Mouse (Mus musculus) liver, embryonic 14.5 days (tissue): ENCODE results near the gene Mvb12a. TPM values are rescaled to one million over a fixed set of nuclear protein-coding genes. Genes with fewer than 3 reads are reported as not detected.
A peak's percentile ranks its signal among the peaks of the same experiment; 100 is the strongest.

ENCODE experiments used
- ATAC-seq: fragments of 200-750 bp; cut with Nextera tagmentation; 2 replicates; pipeline ENCODE4 v1.8.0; 2017; ENCODE audit warnings: moderate number of reproducible peaks, mild to moderate bottlenecking, moderate library complexity; ENCODE audit not compliant: insufficient read depth
- DNase-seq, 3 experiments: peaks; one replicate each; pipeline ENCODE4 v3.0.0-alpha.2; 2012 to 2013; ENCODE audit warnings: low read depth in 3 of 3, low spot score in 3 of 3
- H3K27ac ChIP-seq: fragments of 300-500 bp; sonication (generic); 2 replicates; pipeline ENCODE4 v1.5.1; 2014; ENCODE audit warnings: moderate library complexity, mild to moderate bottlenecking, control low read depth, inconsistent platforms
- H3K27me3 ChIP-seq: fragments of 300-500 bp; sonication (generic); 2 replicates; pipeline ENCODE4 v1.6.1; 2014; ENCODE audit warnings: mild to moderate bottlenecking, low read length, moderate library complexity; ENCODE audit not compliant: control insufficient read depth, insufficient read depth
- H3K36me3 ChIP-seq: fragments of 300-500 bp; sonication (generic); replicated peaks from 2 replicates; pipeline ENCODE4 v1.6.1; 2014; ENCODE audit warnings: low read depth; ENCODE audit not compliant: control insufficient read depth, insufficient read depth
- H3K4me1 ChIP-seq, 2 experiments: fragments of 200-500 bp in 1 of 2; fragments of 300-500 bp in 1 of 2; sonication (generic) in 1 of 2; replicated peaks; 2 replicates each; pipeline ENCODE4 v1.6.1; 2012 to 2014; ENCODE audit warnings: antibody characterized with exemption in 1 of 2, inconsistent platforms in 1 of 2, low read length in 1 of 2; ENCODE audit not compliant: control insufficient read depth in 2 of 2, insufficient read depth in 2 of 2
- H3K4me2 ChIP-seq: fragments of 300-500 bp; sonication (generic); 2 replicates; pipeline ENCODE4 v1.6.1; 2014; ENCODE audit warnings: low read depth, mild to moderate bottlenecking, control low read depth, moderate library complexity
- H3K4me3 ChIP-seq, 2 experiments: fragments of 200-500 bp in 1 of 2; fragments of 300-500 bp in 1 of 2; sonication (generic) in 1 of 2; 2 replicates each; pipeline ENCODE4 v1.5.1; 2012 to 2014; ENCODE audit warnings: low read depth in 2 of 2, low read length in 2 of 2, mild to moderate bottlenecking in 2 of 2, control low read depth in 1 of 2, inconsistent platforms in 1 of 2, moderate library complexity in 1 of 2; ENCODE audit not compliant: insufficient read depth in 1 of 2
- H3K9ac ChIP-seq: fragments of 300-500 bp; sonication (generic); replicated peaks from 2 replicates; pipeline ENCODE4 v1.6.1; 2014; ENCODE audit warnings: mild to moderate bottlenecking, control low read depth, moderate library complexity
- H3K9me3 ChIP-seq: fragments of 300-500 bp; sonication (generic); 2 replicates; pipeline ENCODE4 v1.6.1; 2016; ENCODE audit warnings: low read length, mixed read lengths; ENCODE audit not compliant: control insufficient read depth
- CTCF ChIP-seq: IDR thresholded peaks from 2 replicates; pipeline ENCODE4 v1.5.1; 2016; ENCODE audit warnings: antibody characterized with exemption, low read depth, control low read depth
- EP300 ChIP-seq: IDR thresholded peaks from 2 replicates; pipeline ENCODE4 v1.6.1; 2016; ENCODE audit warnings: antibody characterized with exemption, low read depth
- WGBS: fragments of 180-500 bp; shearing (Covaris S2); extraction: QIAGEN DNeasy Blood & Tissue Kit; methylation state at CpG from one replicate; pipeline ENCODE4 v1.1.7; 2014; ENCODE audit not compliant: insufficient replicate concordance; 5-methylcytosine and 5-hydroxymethylcytosine counted together
- polyA plus RNA-seq, 2 experiments: library from polyadenylated mRNA; depleted of rRNA in 1 of 2; stranded (reverse) in 1 of 2; unstranded in 1 of 2; fragments of >200 nt; fragmentation: Nextera tagmentation in 1 of 2; extraction: Ambion mirVana in 1 of 2; gene quantifications; 2 replicates each; pipeline versions ENCODE4 v1.2.1 to v1.2.3; 2012 to 2014

Gene Mvb12a
- polyA plus RNA-seq, 2 experiments = 25.6 to 31.1 TPM

- no peak overlapping the region for H3K9ac ChIP-seq
- no peak overlapping the region for H3K4me3 ChIP-seq
Measured at GRCm38 (mm10) chr8:71497881-71498501, 44.7 kb upstream of the Mvb12a start.

GRCm38 (mm10) chr8:71498816-71499690 is 43.7 kb upstream of the Mvb12a start:
- no peak for TF ChIP-seq CTCF
- TF ChIP-seq EP300 = no peak
- ATAC-seq (peak; percentile 31; the same call in 1 of the 2 replicates), DNase-seq (no peak)
- no peak overlapping the region for H3K27ac ChIP-seq
- H3K4me3 ChIP-seq = no peak overlapping the region
- no peak overlapping the region for H3K9ac ChIP-seq
- no peaks in the 10 kb centered on the region for H3K27me3 ChIP-seq
- no peaks in the 10 kb centered on the region for H3K9me3 ChIP-seq
- H3K4me1 ChIP-seq = peaks cover 0 to 2% of the 10 kb centered on the region in 2 experiments; a peak in 1 of 4 replicates
- H3K4me2 ChIP-seq = no peak overlapping the region
- no peaks in the 10 kb centered on the region for H3K36me3 ChIP-seq
- WGBS = 38% methylated on average over 15 of the region's 16 CpGs

More at GRCm38 (mm10) chr8:71497881-71498501, 44.7 kb upstream of the Mvb12a start:
- no peaks in the 10 kb centered on the region; the same call in 1 of the 2 replicates for H3K36me3 ChIP-seq
- ATAC-seq (no peak), DNase-seq (no peak)
- H3K4me2 ChIP-seq = no peak overlapping the region
- no peak overlapping the region for H3K27ac ChIP-seq
- no peaks in the 10 kb centered on the region for H3K27me3 ChIP-seq
- TF ChIP-seq EP300 (no peak), CTCF (no peak)
- H3K4me1 ChIP-seq = peaks cover 0 to 2% of the 10 kb centered on the region in 2 experiments; a peak in 1 of 4 replicates
- 51% methylated on average over 15 of the region's 15 CpGs for WGBS
- no peaks in the 10 kb centered on the region for H3K9me3 ChIP-seq

GRCm38 (mm10) chr8:71504349-71504748 is 38.4 kb upstream of the Mvb12a start:
- Histone ChIP-seq H3K4me1 (no peaks in the 10 kb centered on the region; a peak in 1 of 4 replicates), H3K9ac (no peak overlapping the region), H3K4me3 (no peak overlapping the region), H3K36me3 (no peaks in the 10 kb centered on the region), H3K4me2 (no peak overlapping the region), H3K27me3 (peaks cover 25% of the 10 kb centered on the region), H3K9me3 (no peaks in the 10 kb centered on the region), H3K27ac (no peak overlapping the region)
- DNase-seq = no peak
- no peak for ATAC-seq
- 84% methylated on average over 4 of the region's 4 CpGs for WGBS
- TF ChIP-seq EP300 = no peak
- TF ChIP-seq CTCF = no peak

GRCm38 (mm10) chr8:71505326-71505725 is 37.4 kb upstream of the Mvb12a start:
- DNase-seq = no peak
- Histone ChIP-seq H3K27me3 (peaks cover 25% of the 10 kb centered on the region), H3K36me3 (no peaks in the 10 kb centered on the region), H3K9ac (no peak overlapping the region), H3K9me3 (no peaks in the 10 kb centered on the region), H3K4me1 (no peaks in the 10 kb centered on the region), H3K27ac (no peak overlapping the region), H3K4me2 (no peak overlapping the region), H3K4me3 (no peak overlapping the region)
- TF ChIP-seq EP300 = no peak
- no peak for TF ChIP-seq CTCF
- ATAC-seq = no peak
- WGBS = 71% methylated on average over 4 of the region's 4 CpGs

- no peak overlapping the region for H3K9ac ChIP-seq
- 67% methylated on average over 4 of the region's 4 CpGs for WGBS
- no peaks in the 10 kb centered on the region for H3K36me3 ChIP-seq
- no peak overlapping the region for H3K27ac ChIP-seq
- DNase-seq (no peak), ATAC-seq (no peak)
- H3K27me3 ChIP-seq = peaks cover 25% of the 10 kb centered on the region
- H3K4me3 ChIP-seq = no peak overlapping the region
- no peak overlapping the region for H3K4me2 ChIP-seq
- TF ChIP-seq CTCF (no peak), EP300 (no peak)
- H3K9me3 ChIP-seq = no peaks in the 10 kb centered on the region
- no peaks in the 10 kb centered on the region for H3K4me1 ChIP-seq
Measured at GRCm38 (mm10) chr8:71505979-71506378, 36.7 kb upstream of the Mvb12a start.
